Mouse (Mus musculus) limb, embryonic 14.5 days (tissue): ENCODE results near the gene Isg20l2. TPM values are rescaled to one million over a fixed set of nuclear protein-coding genes. Genes with fewer than 3 reads are reported as not detected.

Experiments used
- ATAC-seq: fragments of 200-750 bp; cut with Nextera tagmentation; 2 replicates; pipeline ENCODE4 v1.8.0; 2017; ENCODE audit warnings: low read depth, moderate number of reproducible peaks, moderate TSS enrichment; ENCODE audit not compliant: low FRiP score
- DNase-seq: peaks from one replicate; pipeline ENCODE4 v3.0.0-alpha.2; 2015; ENCODE audit warnings: low spot score
- H3K27ac ChIP-seq: fragments of 300-500 bp; sonication (generic); replicated peaks from 2 replicates; pipeline ENCODE4 v1.5.1; 2014; ENCODE audit warnings: low read depth, mild to moderate bottlenecking, low read length, moderate library complexity, mixed read lengths
- H3K27me3 ChIP-seq: fragments of 300-500 bp; sonication (generic); 2 replicates; pipeline ENCODE4 v1.6.1; 2014; ENCODE audit warnings: low read length, mixed read lengths; ENCODE audit not compliant: control insufficient read depth, insufficient read depth
- H3K36me3 ChIP-seq: fragments of 300-500 bp; sonication (generic); 2 replicates; pipeline ENCODE4 v1.6.1; 2014; ENCODE audit warnings: mild to moderate bottlenecking, low read length, moderate library complexity, mixed read lengths; ENCODE audit not compliant: control insufficient read depth, insufficient read depth
- H3K4me1 ChIP-seq: fragments of 300-500 bp; sonication (generic); 2 replicates; pipeline ENCODE4 v1.6.1; 2014; ENCODE audit warnings: antibody characterized with exemption, low read length, mixed read lengths; ENCODE audit not compliant: control insufficient read depth, insufficient read depth
- H3K4me2 ChIP-seq: fragments of 300-500 bp; sonication (generic); replicated peaks from 2 replicates; pipeline ENCODE4 v1.6.1; 2014; ENCODE audit warnings: low read depth, mild to moderate bottlenecking, low read length, moderate library complexity; ENCODE audit not compliant: severe bottlenecking
- H3K4me3 ChIP-seq: fragments of 300-500 bp; sonication (generic); replicated peaks from 2 replicates; pipeline ENCODE4 v1.5.1; 2014; ENCODE audit warnings: low read length
- H3K9ac ChIP-seq: fragments of 300-500 bp; sonication (generic); 2 replicates; pipeline ENCODE4 v1.6.1; 2014; ENCODE audit warnings: mild to moderate bottlenecking, low read depth, low read length, moderate library complexity; ENCODE audit not compliant: severe bottlenecking
- H3K9me3 ChIP-seq: fragments of 300-500 bp; sonication (generic); 2 replicates; pipeline ENCODE4 v1.6.1; 2016; ENCODE audit warnings: low read length; ENCODE audit not compliant: control insufficient read depth
- POLR2A ChIP-seq: fragments of 200-500 bp; IDR thresholded peaks from 2 replicates; pipeline ENCODE4 v1.8.0; 2012; ENCODE audit warnings: inconsistent platforms, mild to moderate bottlenecking, moderate library complexity, borderline replicate concordance; ENCODE audit not compliant: insufficient read depth, insufficient read length; ENCODE audit errors: extremely low read depth
- WGBS: fragments of 180-500 bp; shearing (Covaris S2); extraction: QIAGEN DNeasy Blood & Tissue Kit; methylation state at CpG from one replicate; pipeline ENCODE4 v1.1.7; 2014; 5-methylcytosine and 5-hydroxymethylcytosine counted together
- polyA plus RNA-seq, 2 experiments: library from polyadenylated mRNA; depleted of rRNA in 1 of 2; stranded (reverse) in 1 of 2; unstranded in 1 of 2; fragments of >200 nt; fragmentation: Nextera tagmentation in 1 of 2; extraction: Ambion mirVana in 1 of 2; gene quantifications; 2 replicates each; pipeline versions ENCODE4 v1.2.1 to v1.2.3; 2012 to 2014

Gene Isg20l2
- polyA plus RNA-seq, 2 experiments: 26.7 to 39.7 TPM

- Histone ChIP-seq H3K4me3 (peak overlapping the region; percentile 79), H3K4me1 (peaks cover 34% of the 10 kb centered on the region), H3K9ac (peak overlapping the region; percentile 90), H3K27me3 (no peaks in the 10 kb centered on the region), H3K27ac (peak overlapping the region; percentile 96), H3K36me3 (no peaks in the 10 kb centered on the region), H3K4me2 (peak overlapping the region; percentile 74), H3K9me3 (no peaks in the 10 kb centered on the region)
- DNase-seq: no peak
- TF ChIP-seq POLR2A: no peak
- 0% methylated on average over 21 of the region's 47 CpGs for WGBS
- peak; percentile 0; the same call in 1 of the 2 replicates for ATAC-seq
Observed at GRCm38 (mm10) chr3:87906601-87906980, 23.5 kb upstream of the Isg20l2 start.

- Histone ChIP-seq H3K4me1 (peaks cover 34% of the 10 kb centered on the region), H3K4me3 (peak overlapping the region; percentile 79), H3K9ac (peak overlapping the region; percentile 90), H3K9me3 (no peaks in the 10 kb centered on the region), H3K4me2 (peak overlapping the region; percentile 74), H3K36me3 (no peaks in the 10 kb centered on the region), H3K27ac (peak overlapping the region; percentile 96), H3K27me3 (no peaks in the 10 kb centered on the region)
- peak; percentile 49 for DNase-seq
- WGBS: under 1% methylated on average over 26 of the region's 27 CpGs
- no peak for ATAC-seq
- peak; percentile 34; the same call in 1 of the 2 replicates for TF ChIP-seq POLR2A
Observed at GRCm38 (mm10) chr3:87906981-87907857, 22.9 kb upstream of the Isg20l2 start.

GRCm38 (mm10) chr3:87907906-87908305, 22.2 kb upstream of the Isg20l2 start:
- ATAC-seq (no peak), DNase-seq (no peak)
- WGBS: 0% methylated on average over 1 of the region's 1 CpGs

GRCm38 (mm10) chr3:87909381-87909780, 20.7 kb upstream of the Isg20l2 start:
- H3K4me1 ChIP-seq: peaks cover 34% of the 10 kb centered on the region
- DNase-seq: no peak
- H3K27me3 ChIP-seq: no peaks in the 10 kb centered on the region
- TF ChIP-seq POLR2A: no peak
- H3K9ac ChIP-seq: no peak overlapping the region
- H3K36me3 ChIP-seq: peaks cover 15% of the 10 kb centered on the region
- peak overlapping the region; percentile 40 for H3K4me2 ChIP-seq
- no peak for ATAC-seq
- no peaks in the 10 kb centered on the region for H3K9me3 ChIP-seq
- no peak overlapping the region for H3K27ac ChIP-seq
- WGBS: 80% methylated on average over 2 of the region's 2 CpGs
- H3K4me3 ChIP-seq: 0 out of 2 replicates have a peak overlapping the region, but pooled peaks have one; percentile 27

More at GRCm38 (mm10) chr3:87907906-87908305, 22.2 kb upstream of the Isg20l2 start:
- peaks cover 34% of the 10 kb centered on the region for H3K4me1 ChIP-seq
- peak overlapping the region; percentile 90 for H3K9ac ChIP-seq
- H3K4me2 ChIP-seq: peak overlapping the region; percentile 74
- TF ChIP-seq POLR2A: no peak
- H3K4me3 ChIP-seq: peak overlapping the region; percentile 79
- no peaks in the 10 kb centered on the region for H3K27me3 ChIP-seq
- H3K9me3 ChIP-seq: no peaks in the 10 kb centered on the region
- H3K36me3 ChIP-seq: peaks cover under 1% of the 10 kb centered on the region
- peak overlapping the region; percentile 96 for H3K27ac ChIP-seq

- Histone ChIP-seq H3K27me3 (no peaks in the 10 kb centered on the region), H3K4me2 (peak overlapping the region; percentile 40), H3K27ac (peak overlapping the region; percentile 72), H3K4me3 (peak overlapping the region; percentile 27), H3K36me3 (peaks cover 20% of the 10 kb centered on the region), H3K9me3 (no peaks in the 10 kb centered on the region), H3K4me1 (peaks cover 34% of the 10 kb centered on the region), H3K9ac (0 out of 2 replicates have a peak overlapping the region, but pooled peaks have one; percentile 12)
- WGBS: 5% methylated on average over 4 of the region's 4 CpGs
- no peak for TF ChIP-seq POLR2A
- DNase-seq (no peak), ATAC-seq (no peak)
Observed at GRCm38 (mm10) chr3:87909874-87910273, 20.2 kb upstream of the Isg20l2 start.
